Mouse (Mus musculus) forebrain, embryonic 12.5 days (tissue): ENCODE data around the gene C1ql3. TPM values are rescaled to one million over a fixed set of nuclear protein-coding genes. Genes with fewer than 3 reads are reported as not detected.

Source experiments
- ATAC-seq: fragments of 200-750 bp; cut with Nextera tagmentation; 2 replicates; pipeline ENCODE4 v1.8.0; 2017; ENCODE audit warnings: moderate TSS enrichment; ENCODE audit not compliant: low FRiP score
- H3K27ac ChIP-seq: fragments of 300-500 bp; sonication (generic); 2 replicates; pipeline ENCODE4 v1.5.1; 2016; ENCODE audit warnings: mild to moderate bottlenecking
- H3K27me3 ChIP-seq: fragments of 300-500 bp; sonication (generic); 2 replicates; pipeline ENCODE4 v1.6.1; 2016; ENCODE audit warnings: mild to moderate bottlenecking
- H3K36me3 ChIP-seq: fragments of 300-500 bp; sonication (generic); replicated peaks from 2 replicates; pipeline ENCODE4 v1.6.1; 2016; ENCODE audit warnings: mild to moderate bottlenecking
- H3K4me1 ChIP-seq: fragments of 300-500 bp; sonication (generic); 2 replicates; pipeline ENCODE4 v1.6.1; 2016
- H3K4me2 ChIP-seq: fragments of 300-500 bp; sonication (generic); 2 replicates; pipeline ENCODE4 v1.6.1; 2016; ENCODE audit warnings: mild to moderate bottlenecking, moderate library complexity
- H3K4me3 ChIP-seq: fragments of 300-500 bp; sonication (generic); replicated peaks from 2 replicates; pipeline ENCODE4 v1.5.1; 2016; ENCODE audit warnings: mild to moderate bottlenecking
- H3K9ac ChIP-seq: fragments of 300-500 bp; sonication (generic); 2 replicates; pipeline ENCODE4 v1.6.1; 2016; ENCODE audit warnings: mild to moderate bottlenecking
- H3K9me3 ChIP-seq: fragments of 300-500 bp; sonication (generic); 2 replicates; pipeline ENCODE4 v1.6.1; 2016
- WGBS: fragments of 180-500 bp; shearing (Covaris S2); methylation state at CpG from one replicate; pipeline ENCODE4 v1.1.7; 2016; 5-methylcytosine and 5-hydroxymethylcytosine counted together
- polyA plus RNA-seq: library from polyadenylated mRNA; unstranded; fragments of >200 nt; fragmentation: Nextera tagmentation; extraction: Ambion mirVana; gene quantifications from 2 replicates; pipeline ENCODE4 v1.2.1, GENCODE M21; 2016

The C1ql3 gene
- polyA plus RNA-seq, 1 experiment from 2014 or later, result 0.89 TPM

- Histone ChIP-seq H3K4me3 (no peak overlapping the region), H3K27ac (no peak overlapping the region), H3K4me2 (no peak overlapping the region), H3K27me3 (peaks cover 48% of the 10 kb centered on the region), H3K4me1 (peaks cover 18% of the 10 kb centered on the region), H3K9me3 (no peaks in the 10 kb centered on the region), H3K9ac (no peak overlapping the region), H3K36me3 (no peaks in the 10 kb centered on the region)
- ATAC-seq, result no peak
- 69% methylated on average over 1 of the region's 1 CpGs for WGBS
Measured at GRCm38 (mm10) chr2:13008433-13008832, 3.2 kb downstream of the C1ql3 start.

DNA sequence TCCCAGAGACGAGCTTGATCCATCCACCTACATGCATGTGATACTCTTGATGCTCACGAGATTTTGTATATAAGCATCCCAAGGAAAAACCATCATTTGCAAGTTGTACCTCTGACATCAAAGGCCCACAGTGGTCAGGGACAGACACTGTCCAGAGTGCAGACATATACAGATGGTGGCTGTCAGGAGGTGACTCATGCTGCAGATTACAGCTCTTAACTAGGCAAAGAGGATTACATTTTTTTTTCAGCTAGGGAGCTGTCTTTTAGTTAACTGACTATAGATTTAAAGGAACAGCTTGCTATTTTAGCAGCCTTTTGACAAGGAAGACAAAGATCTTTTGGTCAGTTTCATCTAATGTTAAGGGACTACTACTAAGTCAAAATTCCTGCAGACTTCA, 11.6 kb downstream of the C1ql3 start:
- Histone ChIP-seq H3K27ac (no peak overlapping the region), H3K27me3 (no peaks in the 10 kb centered on the region), H3K4me2 (no peak overlapping the region), H3K9me3 (no peaks in the 10 kb centered on the region), H3K9ac (no peak overlapping the region), H3K4me1 (no peaks in the 10 kb centered on the region), H3K36me3 (no peaks in the 10 kb centered on the region), H3K4me3 (no peak overlapping the region)
- WGBS, result 69% methylated on average over 2 of the region's 2 CpGs
- no peak for ATAC-seq

- Histone ChIP-seq H3K27ac (no peak overlapping the region), H3K36me3 (no peaks in the 10 kb centered on the region), H3K9me3 (no peaks in the 10 kb centered on the region), H3K27me3 (no peaks in the 10 kb centered on the region), H3K4me2 (no peak overlapping the region), H3K9ac (no peak overlapping the region), H3K4me1 (no peaks in the 10 kb centered on the region), H3K4me3 (no peak overlapping the region)
- WGBS, result 61% methylated on average over 3 of the region's 4 CpGs
- no peak for ATAC-seq
Measured at GRCm38 (mm10) chr2:12984901-12985732, 26.5 kb downstream of the C1ql3 start.

DNA sequence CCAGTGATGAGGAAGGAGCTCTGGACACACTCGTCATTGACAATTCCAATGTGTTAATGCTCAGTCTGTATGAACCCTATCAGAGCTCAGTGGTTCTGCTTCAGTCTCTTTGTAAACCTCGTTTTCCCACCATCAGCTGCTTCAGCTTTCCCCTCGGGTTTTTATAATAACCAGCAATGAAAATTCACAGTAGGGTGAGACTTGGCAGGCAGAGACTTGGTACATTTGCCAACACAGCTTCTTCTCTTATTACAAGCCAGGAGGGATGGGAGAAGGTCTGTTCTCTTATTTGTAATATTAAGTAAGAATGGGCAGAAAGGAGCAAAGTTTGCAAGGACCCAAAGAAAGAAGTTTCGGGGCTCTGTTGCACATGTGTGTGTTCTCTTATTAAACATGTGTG, 32.8 kb downstream of the C1ql3 start:
- Histone ChIP-seq H3K4me2 (no peak overlapping the region), H3K9ac (no peak overlapping the region), H3K4me1 (no peaks in the 10 kb centered on the region), H3K27me3 (peaks cover 25% of the 10 kb centered on the region), H3K9me3 (no peaks in the 10 kb centered on the region), H3K36me3 (no peaks in the 10 kb centered on the region), H3K27ac (no peak overlapping the region), H3K4me3 (no peak overlapping the region)
- WGBS, result 84% methylated on average over 4 of the region's 4 CpGs
- ATAC-seq, result no peak

DNA sequence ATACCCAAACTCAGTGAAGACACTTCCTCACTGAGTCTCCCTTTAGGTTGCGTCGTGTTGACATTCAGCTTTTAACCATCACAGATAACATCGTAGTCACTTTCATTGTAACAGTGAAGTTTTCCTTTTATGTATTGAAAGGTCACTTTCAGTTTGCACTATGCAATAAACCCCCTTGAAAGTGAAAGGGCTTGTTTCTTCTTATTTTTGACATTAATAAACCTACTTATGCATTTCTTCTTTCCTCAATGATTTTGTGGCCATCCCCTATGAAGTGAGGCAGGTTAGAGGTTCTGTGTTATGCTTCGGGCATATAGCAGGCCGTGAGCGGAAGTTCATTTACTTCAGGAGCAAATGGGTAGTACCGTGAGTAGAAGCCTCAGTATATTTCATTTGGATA, 34.2 kb downstream of the C1ql3 start:
- no peak for ATAC-seq
- Histone ChIP-seq H3K4me3 (no peak overlapping the region), H3K36me3 (no peaks in the 10 kb centered on the region), H3K27me3 (peaks cover 37% of the 10 kb centered on the region), H3K9ac (no peak overlapping the region), H3K4me2 (no peak overlapping the region), H3K9me3 (no peaks in the 10 kb centered on the region), H3K27ac (no peak overlapping the region), H3K4me1 (no peaks in the 10 kb centered on the region)
- WGBS, result 92% methylated on average over 7 of the region's 7 CpGs

DNA sequence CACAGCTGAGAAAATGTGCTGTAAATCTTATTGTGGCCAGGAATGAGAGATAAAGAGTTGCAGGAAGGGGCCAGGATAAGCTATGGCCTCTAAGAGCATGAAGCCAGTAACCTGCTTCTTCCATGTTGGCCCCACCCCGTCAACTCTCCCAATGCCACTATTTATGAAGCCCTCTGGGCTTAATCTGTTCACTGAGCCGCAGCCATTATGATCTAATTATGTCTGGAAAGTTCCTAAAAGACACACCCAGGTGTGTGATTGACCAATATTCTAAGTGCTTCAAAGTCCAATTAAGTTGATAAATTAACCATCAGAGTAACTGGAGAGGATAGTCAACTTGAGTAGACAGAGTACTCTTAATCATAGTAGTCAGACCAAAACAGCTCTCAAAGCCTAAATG, 37.9 kb downstream of the C1ql3 start:
- Histone ChIP-seq H3K4me3 (no peak overlapping the region), H3K27me3 (peaks cover 57% of the 10 kb centered on the region), H3K9me3 (no peaks in the 10 kb centered on the region), H3K4me2 (no peak overlapping the region), H3K9ac (no peak overlapping the region), H3K27ac (no peak overlapping the region), H3K4me1 (peaks cover 3% of the 10 kb centered on the region; the same call in 1 of the 2 replicates), H3K36me3 (no peaks in the 10 kb centered on the region)
- 78% methylated on average over 2 of the region's 2 CpGs for WGBS
- ATAC-seq, result no peak

DNA sequence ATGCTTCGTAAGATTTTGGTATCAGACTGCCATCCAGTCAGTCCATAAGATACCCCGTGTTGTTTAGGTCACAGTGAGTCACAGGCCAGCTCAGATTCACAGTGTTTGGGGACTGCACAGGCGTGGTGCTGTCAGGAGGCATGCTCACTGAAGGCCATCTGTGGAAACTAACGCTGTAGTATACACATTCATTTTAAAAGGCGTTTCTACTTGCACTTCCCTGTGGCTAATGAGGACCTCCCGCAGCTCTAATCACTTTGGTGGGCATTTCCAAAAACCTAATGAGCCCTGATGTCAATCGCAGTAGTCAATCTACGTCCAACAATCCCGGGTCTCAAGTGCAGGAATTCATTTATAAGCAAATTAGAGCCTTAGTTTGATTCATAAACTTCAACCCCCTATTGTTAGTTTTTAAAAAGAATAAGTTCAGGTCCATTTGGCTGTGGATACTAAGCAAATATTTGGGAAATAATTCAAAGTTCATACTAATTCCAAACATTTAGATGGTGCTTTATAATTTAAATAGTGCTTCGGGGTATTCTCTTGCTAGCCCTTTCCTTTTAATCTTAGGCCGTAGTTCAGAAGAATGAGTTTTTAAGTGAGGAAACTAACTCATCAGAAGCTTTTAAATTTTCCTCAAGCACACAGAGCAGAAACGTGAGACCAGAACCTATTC, 41.4 kb downstream of the C1ql3 start:
- WGBS, result 12% methylated on average over 12 of the region's 12 CpGs
- H3K27ac ChIP-seq, result no peak overlapping the region
- no peak overlapping the region for H3K4me3 ChIP-seq
- no peak overlapping the region for H3K4me2 ChIP-seq
- ATAC-seq, result peak; percentile 93; the same call in 1 of the 2 replicates
- peaks cover 3% of the 10 kb centered on the region; the same call in 1 of the 2 replicates for H3K4me1 ChIP-seq
- no peak overlapping the region for H3K9ac ChIP-seq
- H3K9me3 ChIP-seq, result no peaks in the 10 kb centered on the region
- peaks cover 64% of the 10 kb centered on the region for H3K27me3 ChIP-seq
- no peaks in the 10 kb centered on the region for H3K36me3 ChIP-seq

DNA sequence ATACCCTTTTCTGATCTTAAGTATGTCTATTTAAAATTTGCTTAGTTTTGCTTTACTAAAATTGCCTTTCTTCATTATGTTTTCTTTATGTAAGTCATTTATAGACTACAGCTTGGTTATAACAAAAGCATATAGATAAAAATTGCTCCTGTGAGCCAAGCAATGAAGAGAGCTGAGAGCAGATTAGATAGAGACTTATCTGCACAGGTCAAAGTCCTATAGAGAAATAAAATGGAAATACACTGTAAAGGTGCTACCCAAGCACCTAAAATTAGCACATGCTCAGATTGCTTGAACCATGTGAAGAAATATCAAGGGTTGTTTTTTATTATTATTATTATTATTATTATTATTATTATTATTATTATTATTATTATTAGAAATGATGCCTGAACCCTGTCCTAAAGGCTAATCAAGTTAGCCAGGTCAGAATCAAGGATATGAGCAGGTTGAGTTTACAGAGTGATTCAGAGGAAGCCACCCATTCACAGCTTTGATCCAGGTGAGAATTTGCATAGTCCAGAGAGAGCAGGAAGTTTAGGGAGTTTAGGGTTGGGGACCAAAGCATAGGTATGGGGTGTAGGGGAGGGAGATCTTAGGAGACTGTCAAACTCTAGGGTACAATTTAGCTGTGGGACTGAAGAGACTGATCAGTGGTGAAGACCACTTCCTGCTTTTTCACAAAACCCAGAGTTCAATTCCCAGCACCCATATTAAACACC, 54.7 kb downstream of the C1ql3 start:
- H3K36me3 ChIP-seq, result no peaks in the 10 kb centered on the region
- H3K4me1 ChIP-seq, result no peaks in the 10 kb centered on the region
- H3K27me3 ChIP-seq, result no peaks in the 10 kb centered on the region
- no peak for ATAC-seq
- H3K4me2 ChIP-seq, result no peak overlapping the region
- no peak overlapping the region for H3K27ac ChIP-seq
- no peak overlapping the region for H3K4me3 ChIP-seq
- no peaks in the 10 kb centered on the region for H3K9me3 ChIP-seq
- H3K9ac ChIP-seq, result no peak overlapping the region

Other genes starting within 250 kb of the C1ql3 start
- 4.4 and 7.5 TPM in 2 replicates for gene Pter, start 87.8 kb downstream of the C1ql3 start, polyA plus RNA-seq